Mouse (Mus musculus) embryonic fibroblast, embryonic 13.5 days (primary cell): Measurements from ENCODE around the gene Susd1.

Source experiments
- CTCF ChIP-seq: IDR thresholded peaks from 2 replicates; pipeline ENCODE4 v1.5.1; 2011; ENCODE audit warnings: mild to moderate bottlenecking, control low read depth, low read length, moderate library complexity, borderline replicate concordance; ENCODE audit not compliant: insufficient read depth
- POLR2A ChIP-seq: IDR thresholded peaks from 2 replicates; pipeline ENCODE4 v1.6.1; 2011; ENCODE audit warnings: low read depth, mild to moderate bottlenecking, control low read depth, low read length, moderate library complexity

GRCm38 (mm10) chr4:59337533-59337885 is 100.9 kb downstream of the Susd1 start:
- TF ChIP-seq CTCF (no peak), POLR2A (no peak)
